Mouse (Mus musculus): ENCODE measurements around the gene Opcml.

DNA sequence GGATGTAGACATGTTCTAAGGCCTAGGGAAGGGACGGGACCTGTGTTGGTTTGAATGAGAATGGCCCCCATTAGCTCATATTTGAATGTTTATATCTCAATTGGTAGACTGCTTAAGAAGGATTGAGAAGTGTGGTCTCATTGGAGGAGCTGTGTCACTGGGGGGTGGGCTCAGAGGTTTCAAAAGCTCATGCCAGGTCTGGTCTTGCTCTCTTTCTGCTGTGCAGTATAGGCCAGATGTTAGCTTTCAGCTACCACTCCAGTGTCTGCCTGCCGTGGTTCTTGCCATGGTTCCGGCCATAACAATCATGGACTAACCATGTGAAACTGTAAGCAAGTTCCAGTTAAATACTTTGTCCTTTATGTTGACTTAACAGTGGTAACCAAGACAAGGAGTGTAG, 11.2 kb downstream of the Opcml start:
- TF ChIP-seq TAL1 (IDR thresholded peaks at IDR 0.05; ENCODE audit: low read length): no peak
- TF ChIP-seq GATA1 (IDR thresholded peaks at IDR 0.05; ENCODE audit: low read length): no peak

Measured in erythroblast, embryonic 14.5 days (primary cell).